Mouse (Mus musculus): ENCODE results near the gene Cmbl. TPM values are rescaled to one million over a fixed set of nuclear protein-coding genes. Genes with fewer than 3 reads are reported as not detected.
A peak's percentile ranks its signal among the peaks of the same experiment; 100 is the strongest.

Cmbl gene
- polyA plus RNA-seq, 1 experiment from 2014 or later, result 3.6 TPM

DNA sequence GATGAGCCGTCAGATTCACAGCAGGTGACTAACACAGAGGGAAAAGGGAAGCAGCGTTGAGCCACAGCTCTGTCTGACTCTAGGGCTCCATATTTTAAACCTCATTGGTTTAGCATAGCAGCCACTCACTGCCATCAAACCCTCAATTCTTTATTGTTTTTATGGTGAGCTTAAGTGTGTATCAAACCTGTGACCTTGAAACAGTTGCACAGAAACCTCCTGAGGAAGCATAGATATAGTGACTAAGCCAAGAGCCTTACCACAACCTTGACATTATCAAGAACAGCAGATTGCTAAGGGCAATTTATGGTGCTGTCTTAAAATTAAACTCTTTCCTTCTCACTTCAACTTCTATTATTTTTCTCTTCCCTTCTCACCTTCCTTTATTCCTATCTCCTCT lies 31.7 kb upstream of the Cmbl start:
- no peak for ATAC-seq
- H3K27me3 ChIP-seq (replicated peaks), result no peaks in the 10 kb centered on the region
- H3K27ac ChIP-seq, result peak overlapping the region; percentile 80
- H3K9me3 ChIP-seq (replicated peaks), result no peaks in the 10 kb centered on the region
- WGBS (ENCODE audit: insufficient replicate concordance), result 34% methylated on average over 2 of the region's 2 CpGs
- 0 out of 2 replicates have a peak overlapping the region, but pooled peaks have one; percentile 22 for H3K9ac ChIP-seq
- H3K4me2 ChIP-seq, result peak overlapping the region; percentile 89
- no peak overlapping the region for H3K4me3 ChIP-seq
- no peaks in the 10 kb centered on the region for H3K36me3 ChIP-seq
- H3K4me1 ChIP-seq, result peaks cover 74% of the 10 kb centered on the region

DNA sequence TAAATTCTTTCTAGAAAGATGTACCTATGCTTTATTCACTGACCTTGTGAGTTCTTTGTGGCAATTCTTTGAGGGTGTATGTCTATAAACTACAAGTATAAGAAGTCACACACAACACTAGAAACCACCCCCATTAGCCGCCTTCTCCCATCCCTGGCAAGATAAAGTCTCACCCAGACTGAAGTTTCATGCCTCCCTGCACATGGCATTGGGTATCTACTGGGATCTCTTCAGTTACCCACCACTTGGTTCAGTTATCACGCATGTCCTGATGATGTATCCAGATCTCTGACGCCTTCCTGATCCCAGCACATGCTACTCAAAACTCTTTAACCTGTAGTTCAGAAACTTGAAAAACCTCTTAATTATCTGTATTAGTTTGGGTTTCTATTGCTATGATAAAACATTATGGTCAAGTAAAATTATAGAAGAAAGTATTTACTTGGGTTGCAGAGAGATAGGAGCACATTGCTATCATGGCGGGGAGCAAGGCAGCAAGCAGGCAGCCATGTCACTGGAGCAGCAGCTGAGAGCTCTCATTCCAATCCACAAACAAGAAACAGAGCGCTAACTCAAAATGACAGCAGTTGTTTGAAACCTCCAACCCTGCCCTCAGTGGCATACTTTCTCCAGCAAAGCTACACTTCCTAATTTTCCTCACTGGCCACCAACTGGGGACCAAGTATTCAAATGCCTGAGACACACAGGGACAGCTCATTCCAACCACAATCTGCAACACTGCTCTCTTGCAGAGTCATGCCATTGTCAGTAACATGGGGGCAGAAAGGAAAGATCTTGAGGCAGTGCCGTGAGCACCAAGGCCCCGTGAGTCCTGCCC lies 30.5 kb upstream of the Cmbl start:
- 58% methylated on average over 7 of the region's 7 CpGs for WGBS (ENCODE audit: insufficient replicate concordance)
- H3K4me1 ChIP-seq, result peaks cover 74% of the 10 kb centered on the region
- H3K36me3 ChIP-seq, result no peaks in the 10 kb centered on the region
- no peak overlapping the region for H3K4me2 ChIP-seq
- no peak for ATAC-seq
- no peaks in the 10 kb centered on the region for H3K27me3 ChIP-seq (replicated peaks)
- H3K9ac ChIP-seq, result 0 out of 2 replicates have a peak overlapping the region, but pooled peaks have one; percentile 2
- H3K4me3 ChIP-seq, result no peak overlapping the region
- H3K9me3 ChIP-seq (replicated peaks), result no peaks in the 10 kb centered on the region
- peak overlapping the region; percentile 80 for H3K27ac ChIP-seq

DNA sequence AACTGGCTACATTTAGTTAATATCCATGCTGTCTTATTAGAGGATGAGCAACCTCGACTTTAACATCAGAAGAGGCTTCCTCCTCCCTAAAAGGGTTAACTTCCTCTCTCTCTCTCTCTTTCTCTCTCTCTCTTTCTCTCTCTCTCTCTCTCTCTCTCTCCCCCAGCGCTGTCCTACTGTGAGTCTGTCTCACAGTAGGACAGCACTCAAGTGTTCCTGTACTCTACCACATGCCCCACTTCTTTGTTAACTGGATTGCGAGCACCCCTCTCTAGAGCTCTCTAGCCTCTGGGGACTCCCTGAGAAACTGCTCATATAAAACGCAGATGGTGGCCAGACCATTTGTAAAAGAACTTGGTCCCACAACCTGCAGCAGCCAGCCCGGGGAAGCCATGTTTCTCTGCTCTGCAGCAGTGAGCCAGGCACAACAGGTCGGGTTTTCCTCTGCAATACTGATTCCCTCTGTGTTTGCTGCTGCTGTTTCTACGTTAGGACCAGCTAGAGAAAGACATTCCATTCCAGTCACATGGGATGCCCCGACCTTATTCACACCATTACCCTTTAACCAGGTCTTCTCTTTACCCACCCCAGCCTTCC lies 29.8 kb upstream of the Cmbl start:
- Histone ChIP-seq H3K4me2 (no peak overlapping the region), H3K9ac (0 out of 2 replicates have a peak overlapping the region, but pooled peaks have one; percentile 2), H3K4me3 (no peak overlapping the region), H3K36me3 (no peaks in the 10 kb centered on the region), H3K4me1 (peaks cover 78% of the 10 kb centered on the region), H3K9me3 (replicated peaks) (no peaks in the 10 kb centered on the region), H3K27me3 (replicated peaks) (no peaks in the 10 kb centered on the region), H3K27ac (peak overlapping the region; percentile 80)
- ATAC-seq, result no peak
- 45% methylated on average over 8 of the region's 8 CpGs for WGBS (ENCODE audit: insufficient replicate concordance)

DNA sequence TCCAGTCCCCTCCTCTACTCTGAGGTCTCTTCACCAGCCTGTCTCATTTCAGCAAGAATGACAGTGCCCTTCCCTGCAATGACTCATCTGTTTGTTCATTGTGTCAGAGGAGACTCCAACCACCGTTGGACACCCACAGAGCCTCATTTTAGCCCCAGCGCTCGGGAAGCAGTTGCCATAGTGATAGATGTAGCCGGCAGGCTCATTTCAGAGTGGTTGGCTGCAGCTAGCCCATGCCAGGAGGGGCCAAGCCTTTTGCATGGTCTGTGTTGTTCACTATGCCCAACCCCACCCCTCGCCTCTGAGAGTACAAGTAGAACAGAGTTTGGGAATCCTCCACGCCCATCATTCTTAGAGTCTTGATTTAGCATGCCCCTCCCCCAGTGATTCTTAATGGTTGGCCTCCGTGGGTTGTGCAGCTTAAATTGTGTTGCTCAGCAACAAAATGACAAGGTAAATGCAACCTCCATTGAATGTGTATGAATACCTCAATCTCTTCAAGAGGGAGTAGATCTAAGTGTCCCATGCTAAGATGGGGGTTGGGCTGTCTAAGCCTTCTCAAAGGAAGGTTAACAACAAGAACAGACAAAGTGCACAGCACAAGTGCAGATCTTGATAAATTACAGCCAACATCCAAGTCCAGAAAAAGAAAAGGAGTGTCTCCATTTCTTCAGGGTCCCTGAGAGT lies 29.0 kb upstream of the Cmbl start:
- H3K4me1 ChIP-seq, result peaks cover 87% of the 10 kb centered on the region
- no peak overlapping the region for H3K4me3 ChIP-seq
- 24% methylated on average over 7 of the region's 7 CpGs for WGBS (ENCODE audit: insufficient replicate concordance)
- H3K9me3 ChIP-seq (replicated peaks), result no peaks in the 10 kb centered on the region
- H3K9ac ChIP-seq, result no peak overlapping the region
- ATAC-seq, result no peak
- H3K4me2 ChIP-seq, result no peak overlapping the region; the same call in 1 of the 2 replicates
- peak overlapping the region; percentile 80 for H3K27ac ChIP-seq
- H3K27me3 ChIP-seq (replicated peaks), result no peaks in the 10 kb centered on the region
- no peaks in the 10 kb centered on the region for H3K36me3 ChIP-seq

DNA sequence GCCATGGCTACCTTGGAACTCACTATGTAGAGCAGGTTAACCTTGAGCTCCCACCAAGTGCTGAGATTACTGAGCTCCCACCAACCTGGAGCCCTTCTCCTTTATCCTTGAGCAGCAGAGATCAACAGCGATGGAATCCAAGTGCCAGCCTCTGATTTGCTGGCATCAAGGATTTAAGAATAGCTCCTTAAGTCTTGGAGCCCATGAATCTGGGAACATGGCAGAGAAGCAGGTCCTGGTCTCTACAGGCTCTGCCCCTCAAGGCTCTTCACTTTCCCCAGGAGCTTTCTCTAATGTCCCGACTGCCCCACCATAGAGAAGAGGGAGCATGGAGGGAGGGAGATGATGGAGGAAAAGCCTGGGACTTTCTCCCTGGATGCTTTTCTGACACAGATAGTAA lies 27.5 kb upstream of the Cmbl start:
- H3K4me2 ChIP-seq, result no peak overlapping the region
- H3K36me3 ChIP-seq, result no peaks in the 10 kb centered on the region
- no peaks in the 10 kb centered on the region for H3K9me3 ChIP-seq (replicated peaks)
- 90% methylated on average over 2 of the region's 2 CpGs for WGBS (ENCODE audit: insufficient replicate concordance)
- no peak overlapping the region for H3K9ac ChIP-seq
- H3K27ac ChIP-seq, result no peak overlapping the region
- no peaks in the 10 kb centered on the region for H3K27me3 ChIP-seq (replicated peaks)
- ATAC-seq, result no peak
- H3K4me3 ChIP-seq, result no peak overlapping the region
- peaks cover 88% of the 10 kb centered on the region for H3K4me1 ChIP-seq

DNA sequence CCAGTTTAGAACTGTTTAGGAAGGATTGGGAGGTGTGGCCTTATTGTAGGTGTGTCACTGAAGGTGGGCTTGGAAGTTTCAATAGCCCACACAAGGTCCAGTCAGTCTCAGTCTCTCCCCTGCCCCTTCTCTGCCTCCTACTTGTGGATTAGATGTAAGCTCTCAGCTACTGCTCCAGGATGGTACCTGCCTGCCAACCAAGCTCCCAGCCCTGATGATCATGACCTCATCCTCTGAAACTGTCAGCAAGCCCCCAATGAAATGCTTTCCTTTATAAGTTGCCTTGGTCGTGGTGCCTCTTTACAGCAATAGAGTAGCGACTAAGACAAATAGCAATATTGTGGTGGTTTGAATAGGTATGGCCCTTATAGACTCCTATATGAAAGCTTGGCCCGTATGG lies 26.8 kb upstream of the Cmbl start:
- no peak overlapping the region for H3K27ac ChIP-seq
- WGBS (ENCODE audit: insufficient replicate concordance), result 75% methylated on average over 3 of the region's 3 CpGs
- no peaks in the 10 kb centered on the region for H3K9me3 ChIP-seq (replicated peaks)
- no peaks in the 10 kb centered on the region for H3K36me3 ChIP-seq
- H3K27me3 ChIP-seq (replicated peaks), result no peaks in the 10 kb centered on the region
- no peak overlapping the region for H3K4me3 ChIP-seq
- no peak overlapping the region for H3K9ac ChIP-seq
- no peak overlapping the region for H3K4me2 ChIP-seq
- peaks cover 88% of the 10 kb centered on the region for H3K4me1 ChIP-seq
- no peak for ATAC-seq

DNA sequence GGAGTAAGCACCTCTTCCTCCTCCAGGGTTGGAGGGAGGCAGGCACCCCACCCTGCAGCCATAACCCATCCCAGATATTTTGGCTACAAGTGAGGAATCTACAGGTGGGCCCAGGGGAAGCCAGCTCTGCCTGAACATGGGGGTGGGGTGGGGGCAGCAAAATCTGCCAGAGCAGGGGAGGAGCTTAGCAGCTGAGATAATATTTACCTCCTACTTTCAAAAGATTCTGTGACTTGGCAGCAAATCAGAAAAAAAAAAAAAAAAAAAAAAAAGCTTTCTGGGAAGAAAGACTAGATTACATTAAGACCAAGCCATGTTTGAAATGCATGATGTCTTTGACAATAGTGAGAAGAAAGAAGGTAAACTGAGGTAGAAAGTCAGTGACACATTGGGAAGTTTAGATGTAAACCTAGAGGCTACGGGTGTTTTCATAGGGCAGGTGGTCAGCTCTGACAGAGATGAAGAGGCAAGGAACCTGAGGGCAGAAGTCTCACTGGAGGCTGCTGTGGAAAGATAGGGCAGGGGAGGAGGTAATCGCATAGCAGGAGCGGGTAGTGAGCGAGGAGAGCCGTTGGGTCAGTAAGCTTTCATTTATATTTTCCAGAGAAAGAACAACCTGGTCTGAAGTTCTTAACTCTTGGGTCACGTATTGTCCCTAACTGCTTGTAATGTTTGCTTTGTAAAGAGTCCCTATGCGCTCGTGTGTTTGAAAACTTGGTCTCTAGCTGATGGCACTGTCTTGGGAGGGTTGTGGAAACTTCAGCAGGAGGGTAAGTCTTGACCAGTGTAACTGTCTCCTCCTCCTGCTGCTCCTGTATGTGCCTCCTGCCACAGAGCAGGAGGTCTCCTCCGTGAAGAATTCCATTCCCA lies 25.3 kb upstream of the Cmbl start:
- peak; percentile 88 for ATAC-seq
- Histone ChIP-seq H3K27ac (peak overlapping the region; percentile 85), H3K4me2 (peak overlapping the region; percentile 66), H3K9me3 (replicated peaks) (no peaks in the 10 kb centered on the region), H3K9ac (peak overlapping the region; percentile 63), H3K36me3 (no peaks in the 10 kb centered on the region), H3K27me3 (replicated peaks) (no peaks in the 10 kb centered on the region), H3K4me1 (peaks cover 75% of the 10 kb centered on the region), H3K4me3 (peak overlapping the region; percentile 43)
- WGBS (ENCODE audit: insufficient replicate concordance), result 21% methylated on average over 9 of the region's 9 CpGs

DNA sequence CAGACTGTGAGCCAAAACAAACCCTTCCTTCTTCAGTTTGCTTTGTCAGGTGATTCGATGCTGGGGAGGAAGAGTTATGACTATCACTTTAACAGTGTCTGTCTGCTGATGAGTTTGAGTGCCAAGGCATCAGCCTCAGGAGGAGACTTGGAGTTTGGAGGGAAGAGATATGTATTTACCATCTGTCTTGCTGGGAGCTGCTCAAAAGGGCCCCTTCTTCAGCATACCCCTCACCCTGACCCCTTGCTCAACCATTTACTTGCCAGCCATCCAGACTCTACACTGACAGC lies 24.7 kb upstream of the Cmbl start:
- ATAC-seq, result peak; percentile 51; the same call in 1 of the 2 replicates
- Histone ChIP-seq H3K27ac (peak overlapping the region; percentile 85), H3K9ac (peak overlapping the region; percentile 63), H3K4me3 (peak overlapping the region; percentile 43), H3K27me3 (replicated peaks) (no peaks in the 10 kb centered on the region), H3K36me3 (no peaks in the 10 kb centered on the region), H3K9me3 (replicated peaks) (no peaks in the 10 kb centered on the region), H3K4me1 (peaks cover 75% of the 10 kb centered on the region), H3K4me2 (peak overlapping the region; percentile 66)
- 20% methylated on average over 1 of the region's 1 CpGs for WGBS (ENCODE audit: insufficient replicate concordance)

DNA sequence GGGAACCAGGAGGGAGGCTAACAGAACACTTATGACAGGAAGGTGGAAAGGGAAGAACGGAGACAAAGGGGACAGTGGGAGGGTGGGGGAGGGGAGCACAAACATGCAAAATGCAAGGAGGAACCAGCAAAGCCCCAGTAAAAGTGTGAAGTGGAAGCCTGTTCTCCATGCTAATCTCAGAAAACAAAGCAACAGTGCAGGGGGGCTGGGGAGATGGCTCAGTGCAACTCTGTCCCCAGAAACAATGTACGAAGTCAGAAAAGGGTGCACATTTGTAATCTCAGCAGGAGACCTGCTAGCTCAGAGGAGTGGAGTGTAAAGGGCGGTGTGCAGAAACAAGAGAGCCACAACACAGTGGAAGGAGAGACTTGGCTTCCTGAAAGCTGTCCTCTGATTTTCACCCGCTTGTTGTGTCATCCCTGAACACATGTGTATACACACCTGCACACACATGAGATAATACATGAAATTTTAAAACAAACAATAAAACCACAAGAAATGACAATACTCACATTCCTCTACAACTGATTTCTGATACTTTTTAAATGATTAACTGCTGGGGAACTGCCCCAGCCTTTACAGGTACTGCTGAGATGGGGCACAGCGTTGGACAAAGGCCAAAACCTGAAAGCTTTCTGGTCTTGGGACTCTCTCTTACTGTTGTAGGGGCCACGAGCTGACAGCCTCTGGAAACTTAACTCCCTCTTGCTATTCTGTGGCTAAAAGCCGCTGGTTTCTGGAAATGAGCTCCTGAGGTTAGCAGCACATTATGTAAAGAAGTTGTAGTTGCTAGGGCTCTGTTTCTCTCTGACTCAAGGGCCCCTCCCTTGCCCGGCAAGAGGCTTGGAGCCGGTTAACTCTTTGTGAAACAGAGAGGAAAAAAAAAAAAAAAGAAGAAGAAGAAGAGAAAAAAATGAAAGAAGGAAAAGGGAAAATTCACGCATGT lies 22.9 kb upstream of the Cmbl start:
- WGBS (ENCODE audit: insufficient replicate concordance), result 13% methylated on average over 10 of the region's 10 CpGs

DNA sequence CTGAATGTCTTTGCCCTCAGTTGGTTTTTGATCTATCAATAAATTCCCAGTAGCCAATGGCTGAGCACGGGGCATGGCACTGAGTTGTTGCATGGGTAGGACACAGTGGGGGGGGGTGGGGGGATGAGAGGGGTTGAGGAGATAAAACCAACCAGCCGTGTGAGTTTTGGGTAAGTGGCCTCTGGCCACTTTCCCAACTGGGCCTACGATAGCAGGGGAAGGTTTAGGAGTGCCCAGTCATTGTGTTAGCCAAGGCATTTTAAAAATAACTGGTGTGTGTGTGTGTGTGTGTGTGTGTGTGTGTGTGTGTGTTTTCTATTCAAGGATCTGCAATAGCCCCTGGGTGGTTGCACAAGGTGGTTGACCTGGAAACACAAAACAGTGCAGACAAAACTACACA lies 21.9 kb upstream of the Cmbl start:
- Histone ChIP-seq H3K4me2 (peak overlapping the region; percentile 46; the same call in 1 of the 2 replicates), H3K27ac (peak overlapping the region; percentile 46; the same call in 1 of the 2 replicates), H3K4me1 (peaks cover 63% of the 10 kb centered on the region)

More for the DNA sequence above, 22.9 kb upstream of the Cmbl start:
- Histone ChIP-seq H3K4me1 (peaks cover 64% of the 10 kb centered on the region), H3K9ac (peak overlapping the region; percentile 2; the same call in 1 of the 2 replicates), H3K9me3 (replicated peaks) (no peaks in the 10 kb centered on the region), H3K4me2 (peak overlapping the region; percentile 46), H3K36me3 (no peaks in the 10 kb centered on the region), H3K4me3 (no peak overlapping the region), H3K27me3 (replicated peaks) (no peaks in the 10 kb centered on the region), H3K27ac (peak overlapping the region; percentile 73)
- ATAC-seq, result no peak

More for the DNA sequence above, 21.9 kb upstream of the Cmbl start:
- Histone ChIP-seq H3K27me3 (replicated peaks) (no peaks in the 10 kb centered on the region), H3K36me3 (no peaks in the 10 kb centered on the region), H3K9me3 (replicated peaks) (no peaks in the 10 kb centered on the region), H3K9ac (no peak overlapping the region), H3K4me3 (no peak overlapping the region)
- WGBS (ENCODE audit: insufficient replicate concordance), result 3% methylated on average over 3 of the region's 3 CpGs
- no peak for ATAC-seq

Data from liver, embryonic 12.5 days (tissue).